Mouse (Mus musculus): ENCODE results near the gene Fzd4. TPM values are rescaled to one million over a fixed set of nuclear protein-coding genes. Genes with fewer than 3 reads are reported as not detected.

Fzd4 gene
- polyA plus RNA-seq, 1 experiment from 2014 or later: 3.5 TPM

GRCm38 (mm10) chr7:89418917-89419679 is 14.9 kb downstream of the Fzd4 start:
- H3K27me3 ChIP-seq (replicated peaks): no peaks in the 10 kb centered on the region
- no peak overlapping the region for H3K4me2 ChIP-seq
- ATAC-seq: no peak
- H3K4me3 ChIP-seq: no peak overlapping the region
- H3K9ac ChIP-seq: no peak overlapping the region
- WGBS (ENCODE audit: insufficient replicate concordance): 38% methylated on average over 3 of the region's 3 CpGs
- peaks cover 23% of the 10 kb centered on the region; the same call in 1 of the 2 replicates for H3K4me1 ChIP-seq
- no peaks in the 10 kb centered on the region for H3K9me3 ChIP-seq (replicated peaks)
- no peak overlapping the region for H3K27ac ChIP-seq
- H3K36me3 ChIP-seq: no peaks in the 10 kb centered on the region

- Histone ChIP-seq H3K4me2 (no peak overlapping the region), H3K27ac (no peak overlapping the region), H3K36me3 (no peaks in the 10 kb centered on the region), H3K9ac (no peak overlapping the region), H3K27me3 (replicated peaks) (no peaks in the 10 kb centered on the region), H3K4me3 (no peak overlapping the region), H3K9me3 (replicated peaks) (no peaks in the 10 kb centered on the region), H3K4me1 (peaks cover 23% of the 10 kb centered on the region; the same call in 1 of the 2 replicates)
- 74% methylated on average over 5 of the region's 5 CpGs for WGBS (ENCODE audit: insufficient replicate concordance)
- ATAC-seq: no peak
These were observed 17.1 kb downstream of the Fzd4 start for GRCm38 (mm10) chr7:89421294-89421693.

- 53% methylated on average over 8 of the region's 8 CpGs for WGBS (ENCODE audit: insufficient replicate concordance)
- H3K27ac ChIP-seq: no peak overlapping the region
- no peaks in the 10 kb centered on the region for H3K27me3 ChIP-seq (replicated peaks)
- no peaks in the 10 kb centered on the region for H3K9me3 ChIP-seq (replicated peaks)
- 0 out of 2 replicates have a peak, but pooled peaks cover 14% of the 10 kb centered on the region for H3K4me1 ChIP-seq
- ATAC-seq: no peak
- no peaks in the 10 kb centered on the region for H3K36me3 ChIP-seq
- no peak overlapping the region for H3K4me3 ChIP-seq
- no peak overlapping the region for H3K9ac ChIP-seq
- no peak overlapping the region for H3K4me2 ChIP-seq
These were observed 18.5 kb downstream of the Fzd4 start for GRCm38 (mm10) chr7:89422650-89423049.

GRCm38 (mm10) chr7:89423194-89423593 is 19.0 kb downstream of the Fzd4 start:
- Histone ChIP-seq H3K4me1 (0 out of 2 replicates have a peak, but pooled peaks cover 8% of the 10 kb centered on the region), H3K9me3 (replicated peaks) (no peaks in the 10 kb centered on the region), H3K27ac (no peak overlapping the region), H3K36me3 (no peaks in the 10 kb centered on the region), H3K27me3 (replicated peaks) (no peaks in the 10 kb centered on the region), H3K9ac (no peak overlapping the region), H3K4me2 (no peak overlapping the region), H3K4me3 (no peak overlapping the region)
- ATAC-seq: peak; percentile 30; the same call in 1 of the 2 replicates
- 22% methylated on average over 5 of the region's 5 CpGs for WGBS (ENCODE audit: insufficient replicate concordance)

GRCm38 (mm10) chr7:89423688-89424255 is 19.6 kb downstream of the Fzd4 start:
- Histone ChIP-seq H3K4me1 (0 out of 2 replicates have a peak, but pooled peaks cover 8% of the 10 kb centered on the region), H3K4me3 (no peak overlapping the region), H3K9ac (no peak overlapping the region), H3K36me3 (no peaks in the 10 kb centered on the region), H3K27ac (no peak overlapping the region), H3K27me3 (replicated peaks) (no peaks in the 10 kb centered on the region), H3K4me2 (no peak overlapping the region), H3K9me3 (replicated peaks) (no peaks in the 10 kb centered on the region)
- 64% methylated on average over 8 of the region's 8 CpGs for WGBS (ENCODE audit: insufficient replicate concordance)
- peak; percentile 37; the same call in 1 of the 2 replicates for ATAC-seq

- H3K36me3 ChIP-seq: no peaks in the 10 kb centered on the region
- no peaks in the 10 kb centered on the region for H3K9me3 ChIP-seq (replicated peaks)
- no peak overlapping the region for H3K4me3 ChIP-seq
- H3K9ac ChIP-seq: no peak overlapping the region
- no peak overlapping the region for H3K4me2 ChIP-seq
- H3K4me1 ChIP-seq: 0 out of 2 replicates have a peak, but pooled peaks cover 8% of the 10 kb centered on the region
- no peak for ATAC-seq
- no peak overlapping the region for H3K27ac ChIP-seq
- no peaks in the 10 kb centered on the region for H3K27me3 ChIP-seq (replicated peaks)
- 67% methylated on average over 5 of the region's 5 CpGs for WGBS (ENCODE audit: insufficient replicate concordance)
These were observed 20.5 kb downstream of the Fzd4 start for GRCm38 (mm10) chr7:89424659-89425058.

GRCm38 (mm10) chr7:89425803-89426725 is 21.9 kb downstream of the Fzd4 start:
- H3K27me3 ChIP-seq (replicated peaks): no peaks in the 10 kb centered on the region
- H3K4me3 ChIP-seq: no peak overlapping the region
- 0 out of 2 replicates have a peak, but pooled peaks cover 8% of the 10 kb centered on the region for H3K4me1 ChIP-seq
- no peak overlapping the region for H3K9ac ChIP-seq
- H3K4me2 ChIP-seq: no peak overlapping the region
- 57% methylated on average over 11 of the region's 11 CpGs for WGBS (ENCODE audit: insufficient replicate concordance)
- no peak for ATAC-seq
- H3K27ac ChIP-seq: no peak overlapping the region
- no peaks in the 10 kb centered on the region for H3K36me3 ChIP-seq
- no peaks in the 10 kb centered on the region for H3K9me3 ChIP-seq (replicated peaks)

- H3K4me1 ChIP-seq: 0 out of 2 replicates have a peak, but pooled peaks cover 8% of the 10 kb centered on the region
- ATAC-seq: no peak
- H3K27me3 ChIP-seq (replicated peaks): no peaks in the 10 kb centered on the region
- no peaks in the 10 kb centered on the region for H3K9me3 ChIP-seq (replicated peaks)
- 35% methylated on average over 5 of the region's 5 CpGs for WGBS (ENCODE audit: insufficient replicate concordance)
- H3K4me3 ChIP-seq: no peak overlapping the region
- no peak overlapping the region for H3K9ac ChIP-seq
- H3K36me3 ChIP-seq: no peaks in the 10 kb centered on the region
- H3K27ac ChIP-seq: no peak overlapping the region
- H3K4me2 ChIP-seq: no peak overlapping the region
These were observed 22.9 kb downstream of the Fzd4 start for GRCm38 (mm10) chr7:89427101-89427500.

GRCm38 (mm10) chr7:89428804-89429203 is 24.6 kb downstream of the Fzd4 start:
- 50% methylated on average over 5 of the region's 5 CpGs for WGBS (ENCODE audit: insufficient replicate concordance)
- Histone ChIP-seq H3K4me3 (no peak overlapping the region), H3K9ac (no peak overlapping the region), H3K27me3 (replicated peaks) (no peaks in the 10 kb centered on the region), H3K4me1 (0 out of 2 replicates have a peak, but pooled peaks cover under 1% of the 10 kb centered on the region), H3K27ac (no peak overlapping the region), H3K9me3 (replicated peaks) (no peaks in the 10 kb centered on the region), H3K4me2 (no peak overlapping the region), H3K36me3 (no peaks in the 10 kb centered on the region)
- ATAC-seq: no peak

- H3K4me3 ChIP-seq: no peak overlapping the region
- no peaks in the 10 kb centered on the region for H3K4me1 ChIP-seq
- no peak for ATAC-seq
- no peak overlapping the region for H3K9ac ChIP-seq
- no peaks in the 10 kb centered on the region for H3K9me3 ChIP-seq (replicated peaks)
- 66% methylated on average over 1 of the region's 1 CpGs for WGBS (ENCODE audit: insufficient replicate concordance)
- H3K4me2 ChIP-seq: no peak overlapping the region
- H3K27me3 ChIP-seq (replicated peaks): no peaks in the 10 kb centered on the region
- H3K27ac ChIP-seq: no peak overlapping the region
- H3K36me3 ChIP-seq: no peaks in the 10 kb centered on the region
These were observed 25.2 kb downstream of the Fzd4 start for GRCm38 (mm10) chr7:89429326-89429725.

- Histone ChIP-seq H3K4me1 (no peaks in the 10 kb centered on the region), H3K27me3 (replicated peaks) (no peaks in the 10 kb centered on the region), H3K9me3 (replicated peaks) (no peaks in the 10 kb centered on the region), H3K4me2 (no peak overlapping the region), H3K27ac (no peak overlapping the region), H3K4me3 (no peak overlapping the region), H3K36me3 (no peaks in the 10 kb centered on the region), H3K9ac (no peak overlapping the region)
- no peak for ATAC-seq
- 65% methylated on average over 2 of the region's 2 CpGs for WGBS (ENCODE audit: insufficient replicate concordance)
These were observed 27.0 kb downstream of the Fzd4 start for GRCm38 (mm10) chr7:89431185-89431584.
